Mouse (Mus musculus): ENCODE measurements around the gene Farsb. TPM values are rescaled to one million over a fixed set of nuclear protein-coding genes. Genes with fewer than 3 reads are reported as not detected.
A peak's percentile ranks its signal among the peaks of the same experiment; 100 is the strongest.
"Not testable (repeated sequence)": the region's sequence is repeated elsewhere in the genome, so short reads cannot be mapped to it uniquely, and the experiment has no call there.

The Farsb gene
- polyA plus RNA-seq, 1 experiment from 2014 or later: 204 TPM

- H3K9ac ChIP-seq (ENCODE audit: low read depth, low read length); H3K27ac ChIP-seq (ENCODE audit: low read depth, low read length); H3K4me1 ChIP-seq (replicated peaks; ENCODE audit: control insufficient read depth, insufficient read depth, low read length); ATAC-seq (replicated peaks; ENCODE audit: low FRiP score); H3K4me2 ChIP-seq; H3K9me3 ChIP-seq (ENCODE audit: control insufficient read depth, low read length); H3K4me3 ChIP-seq (ENCODE audit: low read depth, low read length); H3K27me3 ChIP-seq (replicated peaks; ENCODE audit: control insufficient read depth, insufficient read depth, low read length); DNase-seq (ENCODE audit: low spot score); H3K36me3 ChIP-seq (ENCODE audit: control insufficient read depth, insufficient read depth, low read length): not testable (repeated sequence)
- WGBS: 83% methylated on average over 12 of the region's 12 CpGs
These were observed 13.2 kb upstream of the Farsb start for GRCm38 (mm10) chr1:78501856-78502255.

GRCm38 (mm10) chr1:78501036-78501435 is 12.3 kb upstream of the Farsb start:
- no peaks in the 10 kb centered on the region for H3K4me1 ChIP-seq (replicated peaks; ENCODE audit: control insufficient read depth, insufficient read depth, low read length)
- no peak overlapping the region for H3K4me3 ChIP-seq (ENCODE audit: low read depth, low read length)
- ATAC-seq (replicated peaks; ENCODE audit: low FRiP score) (no peak), DNase-seq (ENCODE audit: low spot score) (no peak)
- H3K9me3 ChIP-seq (ENCODE audit: control insufficient read depth, low read length): no peaks in the 10 kb centered on the region
- no peak overlapping the region for H3K9ac ChIP-seq (ENCODE audit: low read depth, low read length)
- 87% methylated on average over 16 of the region's 16 CpGs for WGBS
- H3K27ac ChIP-seq (ENCODE audit: low read depth, low read length): no peak overlapping the region
- H3K4me2 ChIP-seq: no peak overlapping the region
- no peaks in the 10 kb centered on the region for H3K27me3 ChIP-seq (replicated peaks; ENCODE audit: control insufficient read depth, insufficient read depth, low read length)
- no peaks in the 10 kb centered on the region for H3K36me3 ChIP-seq (ENCODE audit: control insufficient read depth, insufficient read depth, low read length)

- Histone ChIP-seq H3K4me2 (no peak overlapping the region; the same call in 1 of the 2 replicates), H3K9me3 (ENCODE audit: control insufficient read depth, low read length) (no peaks in the 10 kb centered on the region), H3K4me3 (ENCODE audit: low read depth, low read length) (0 out of 2 replicates have a peak overlapping the region, but pooled peaks have one; percentile 90), H3K9ac (ENCODE audit: low read depth, low read length) (peak overlapping the region; percentile 88; the same call in 1 of the 2 replicates), H3K36me3 (ENCODE audit: control insufficient read depth, insufficient read depth, low read length) (no peaks in the 10 kb centered on the region), H3K4me1 (replicated peaks; ENCODE audit: control insufficient read depth, insufficient read depth, low read length) (peaks cover 11% of the 10 kb centered on the region), H3K27ac (ENCODE audit: low read depth, low read length) (no peak overlapping the region), H3K27me3 (replicated peaks; ENCODE audit: control insufficient read depth, insufficient read depth, low read length) (no peaks in the 10 kb centered on the region)
- no peak for ATAC-seq (replicated peaks; ENCODE audit: low FRiP score)
- WGBS: 78% methylated on average over 1 of the region's 1 CpGs
- DNase-seq (ENCODE audit: low spot score): no peak
These were observed 1.4 kb upstream of the Farsb start for GRCm38 (mm10) chr1:78490143-78490542.

- Histone ChIP-seq H3K4me1 (replicated peaks; ENCODE audit: control insufficient read depth, insufficient read depth, low read length) (peaks cover 15% of the 10 kb centered on the region), H3K27me3 (replicated peaks; ENCODE audit: control insufficient read depth, insufficient read depth, low read length) (no peaks in the 10 kb centered on the region), H3K9me3 (ENCODE audit: control insufficient read depth, low read length) (no peaks in the 10 kb centered on the region), H3K4me3 (ENCODE audit: low read depth, low read length) (peak overlapping the region; percentile 90), H3K36me3 (ENCODE audit: control insufficient read depth, insufficient read depth, low read length) (no peaks in the 10 kb centered on the region), H3K9ac (ENCODE audit: low read depth, low read length) (peak overlapping the region; percentile 88), H3K27ac (ENCODE audit: low read depth, low read length) (peak overlapping the region; percentile 49), H3K4me2 (peak overlapping the region; percentile 73)
- under 1% methylated on average over 28 of the region's 28 CpGs for WGBS
- ATAC-seq (replicated peaks; ENCODE audit: low FRiP score) (no peak; the same call in 1 of the 2 replicates), DNase-seq (ENCODE audit: low spot score) (no peak)
These were observed 308 bp downstream of the Farsb start for GRCm38 (mm10) chr1:78488427-78488751.

GRCm38 (mm10) chr1:78484361-78484760 is 4.3 kb downstream of the Farsb start:
- Histone ChIP-seq H3K27me3 (replicated peaks; ENCODE audit: control insufficient read depth, insufficient read depth, low read length) (no peaks in the 10 kb centered on the region), H3K4me3 (ENCODE audit: low read depth, low read length) (no peak overlapping the region), H3K9ac (ENCODE audit: low read depth, low read length) (no peak overlapping the region), H3K4me1 (replicated peaks; ENCODE audit: control insufficient read depth, insufficient read depth, low read length) (peaks cover 11% of the 10 kb centered on the region), H3K4me2 (no peak overlapping the region), H3K36me3 (ENCODE audit: control insufficient read depth, insufficient read depth, low read length) (peaks cover 9% of the 10 kb centered on the region; the same call in 1 of the 2 replicates), H3K9me3 (ENCODE audit: control insufficient read depth, low read length) (no peaks in the 10 kb centered on the region), H3K27ac (ENCODE audit: low read depth, low read length) (no peak overlapping the region)
- WGBS: 73% methylated on average over 2 of the region's 2 CpGs
- ATAC-seq (replicated peaks; ENCODE audit: low FRiP score) (no peak), DNase-seq (ENCODE audit: low spot score) (no peak)

GRCm38 (mm10) chr1:78483430-78483829 is 5.3 kb downstream of the Farsb start:
- H3K4me1 ChIP-seq (replicated peaks; ENCODE audit: control insufficient read depth, insufficient read depth, low read length): peaks cover 11% of the 10 kb centered on the region
- no peak overlapping the region for H3K9ac ChIP-seq (ENCODE audit: low read depth, low read length)
- ATAC-seq (replicated peaks; ENCODE audit: low FRiP score) (no peak), DNase-seq (ENCODE audit: low spot score) (no peak)
- H3K27me3 ChIP-seq (replicated peaks; ENCODE audit: control insufficient read depth, insufficient read depth, low read length): no peaks in the 10 kb centered on the region
- 98% methylated on average over 3 of the region's 3 CpGs for WGBS
- H3K4me3 ChIP-seq (ENCODE audit: low read depth, low read length): no peak overlapping the region
- H3K9me3 ChIP-seq (ENCODE audit: control insufficient read depth, low read length): no peaks in the 10 kb centered on the region
- no peak overlapping the region for H3K4me2 ChIP-seq
- no peak overlapping the region for H3K27ac ChIP-seq (ENCODE audit: low read depth, low read length)
- peaks cover 9% of the 10 kb centered on the region; the same call in 1 of the 2 replicates for H3K36me3 ChIP-seq (ENCODE audit: control insufficient read depth, insufficient read depth, low read length)

GRCm38 (mm10) chr1:78472441-78472840 is 16.3 kb downstream of the Farsb start:
- WGBS: 85% methylated on average over 5 of the region's 5 CpGs
- peaks cover 20% of the 10 kb centered on the region for H3K36me3 ChIP-seq (ENCODE audit: control insufficient read depth, insufficient read depth, low read length)
- H3K27me3 ChIP-seq (replicated peaks; ENCODE audit: control insufficient read depth, insufficient read depth, low read length): no peaks in the 10 kb centered on the region
- no peak overlapping the region for H3K27ac ChIP-seq (ENCODE audit: low read depth, low read length)
- no peak overlapping the region for H3K9ac ChIP-seq (ENCODE audit: low read depth, low read length)
- ATAC-seq (replicated peaks; ENCODE audit: low FRiP score) (no peak), DNase-seq (ENCODE audit: low spot score) (no peak)
- no peaks in the 10 kb centered on the region for H3K9me3 ChIP-seq (ENCODE audit: control insufficient read depth, low read length)
- H3K4me3 ChIP-seq (ENCODE audit: low read depth, low read length): no peak overlapping the region
- no peaks in the 10 kb centered on the region for H3K4me1 ChIP-seq (replicated peaks; ENCODE audit: control insufficient read depth, insufficient read depth, low read length)
- no peak overlapping the region for H3K4me2 ChIP-seq

GRCm38 (mm10) chr1:78454659-78455058 is 34.0 kb downstream of the Farsb start:
- H3K9me3 ChIP-seq (ENCODE audit: control insufficient read depth, low read length): no peaks in the 10 kb centered on the region
- H3K36me3 ChIP-seq (ENCODE audit: control insufficient read depth, insufficient read depth, low read length): peaks cover 49% of the 10 kb centered on the region
- no peaks in the 10 kb centered on the region for H3K4me1 ChIP-seq (replicated peaks; ENCODE audit: control insufficient read depth, insufficient read depth, low read length)
- H3K9ac ChIP-seq (ENCODE audit: low read depth, low read length): no peak overlapping the region
- no peak for ATAC-seq (replicated peaks; ENCODE audit: low FRiP score)
- 58% methylated on average over 7 of the region's 7 CpGs for WGBS
- H3K27ac ChIP-seq (ENCODE audit: low read depth, low read length): no peak overlapping the region
- no peak for DNase-seq (ENCODE audit: low spot score)
- H3K27me3 ChIP-seq (replicated peaks; ENCODE audit: control insufficient read depth, insufficient read depth, low read length): no peaks in the 10 kb centered on the region
- no peak overlapping the region for H3K4me2 ChIP-seq
- no peak overlapping the region for H3K4me3 ChIP-seq (ENCODE audit: low read depth, low read length)

- H3K36me3 ChIP-seq (ENCODE audit: control insufficient read depth, insufficient read depth, low read length): peaks cover 46% of the 10 kb centered on the region
- no peak overlapping the region for H3K4me2 ChIP-seq
- H3K4me1 ChIP-seq (replicated peaks; ENCODE audit: control insufficient read depth, insufficient read depth, low read length): no peaks in the 10 kb centered on the region
- H3K4me3 ChIP-seq (ENCODE audit: low read depth, low read length): no peak overlapping the region
- ATAC-seq (replicated peaks; ENCODE audit: low FRiP score): no peak
- 94% methylated on average over 8 of the region's 8 CpGs for WGBS
- no peaks in the 10 kb centered on the region for H3K27me3 ChIP-seq (replicated peaks; ENCODE audit: control insufficient read depth, insufficient read depth, low read length)
- no peaks in the 10 kb centered on the region for H3K9me3 ChIP-seq (ENCODE audit: control insufficient read depth, low read length)
- no peak overlapping the region for H3K9ac ChIP-seq (ENCODE audit: low read depth, low read length)
- H3K27ac ChIP-seq (ENCODE audit: low read depth, low read length): no peak overlapping the region
- no peak for DNase-seq (ENCODE audit: low spot score)
These were observed 34.8 kb downstream of the Farsb start for GRCm38 (mm10) chr1:78453886-78454285.
